9 mouse cellular contexts compared by ENCODE assay signal in the genomic region with DNA sequence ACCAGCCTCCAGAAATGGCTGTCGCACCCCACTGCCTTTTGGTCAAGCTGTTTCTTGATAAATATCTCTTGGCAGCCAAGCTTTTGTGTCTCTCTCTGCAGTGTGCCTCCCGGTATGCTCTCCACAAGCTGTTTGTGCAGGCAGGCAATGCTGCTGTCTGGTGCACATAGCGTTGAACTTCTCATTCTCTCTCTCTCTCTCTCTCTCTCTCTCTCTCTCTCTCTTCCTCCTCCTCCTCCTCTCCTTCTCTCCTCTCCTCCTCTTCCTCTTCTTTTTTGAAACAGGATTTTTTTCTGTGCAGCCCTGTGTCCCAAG.
DNase-seq lines count a peak whose midpoint lies in the region; ATAC-seq and TF ChIP-seq lines count a peak whose summit lies in the region.
"Had no signal": no experiment of that assay in that cellular context is flagged by ENCODE, and none has a peak within 500 bp of the region (broad histone marks: within the 10 kb centered on the region; RNA-seq: fewer than 3 reads in every experiment).

No protein-coding gene starts in this region.

- no peak for DNase-seq in heart, postnatal 25 days (ENCODE audit: low spot score)
- DNase-seq in right cerebral cortex, postnatal 14 days: no peak
- DNase-seq in retina, postnatal 1 day: no peak
- no peak for DNase-seq in adrenal gland, postnatal 4 days (ENCODE audit: low spot score in 2 of 2)
- DNase-seq: liver, embryonic 13.5 days had no signal

- ATAC-seq in heart, embryonic 14.5 days (ENCODE audit: insufficient number of reproducible peaks, insufficient read depth, low FRiP score, low read depth): no peak
- no peak for ATAC-seq in embryonic facial prominence, embryonic 12.5 days (ENCODE audit: insufficient number of reproducible peaks, insufficient read depth, low FRiP score, low TSS enrichment)
- no peak for ATAC-seq in intestine, embryonic 15.5 days

- no peak overlapping the region for H3K9ac ChIP-seq in heart, embryonic 14.5 days (ENCODE audit: low read length)
- H3K9ac ChIP-seq in embryonic facial prominence, embryonic 12.5 days: no peak overlapping the region
- no peak overlapping the region for H3K9ac ChIP-seq in intestine, embryonic 15.5 days
- H3K9ac ChIP-seq: liver, embryonic 13.5 days had no signal

- no peak for TF ChIP-seq CTCF in E14TG2a.4 (conservative IDR thresholded peaks at IDR 0.05; ENCODE audit: low read length)

- H3K9me3 ChIP-seq in heart, embryonic 14.5 days (ENCODE audit: control insufficient read depth, low read length): 0 out of 2 replicates have a peak, but pooled peaks cover 3% of the 10 kb centered on the region
- peaks cover 23% of the 10 kb centered on the region for H3K9me3 ChIP-seq in E14TG2a.4 (ENCODE audit: low read length)
- no peaks in the 10 kb centered on the region; the same call in 1 of the 2 replicates for H3K9me3 ChIP-seq in embryonic facial prominence, embryonic 12.5 days
- no peaks in the 10 kb centered on the region for H3K9me3 ChIP-seq in intestine, embryonic 15.5 days
- H3K9me3 ChIP-seq: liver, embryonic 13.5 days had no signal

- peak overlapping the region; percentile 11 to 31; a peak in 2 of 4 replicates for H3K4me3 ChIP-seq in heart, embryonic 14.5 days (ENCODE audit: control insufficient read depth in 1 of 2, insufficient read depth in 1 of 2, low read depth in 1 of 2, low read length in 2 of 2)
- peak overlapping the region; percentile 32; the same call in 1 of the 2 replicates for H3K4me3 ChIP-seq in E14TG2a.4 (replicated peaks; ENCODE audit: low read length)
- no peak overlapping the region for H3K4me3 ChIP-seq in embryonic facial prominence, embryonic 12.5 days
- H3K4me3 ChIP-seq in intestine, embryonic 15.5 days (replicated peaks): no peak overlapping the region
- H3K4me3 ChIP-seq: liver, embryonic 13.5 days had no signal

- intact Hi-C loops in heart, postnatal 25 days (cut with DNase I): no loop called here

- peak overlapping the region; percentile 58 for H3K4me2 ChIP-seq in heart, embryonic 14.5 days (ENCODE audit: low read length)
- peak overlapping the region; percentile 38 for H3K4me2 ChIP-seq in embryonic facial prominence, embryonic 12.5 days (replicated peaks)
- peak overlapping the region; percentile 41; the same call in 1 of the 2 replicates for H3K4me2 ChIP-seq in intestine, embryonic 15.5 days (replicated peaks)
- H3K4me2 ChIP-seq: liver, embryonic 13.5 days had no signal

- H3K27me3 ChIP-seq in heart, embryonic 14.5 days (ENCODE audit: control insufficient read depth, insufficient read depth, low read length): peaks cover 12% of the 10 kb centered on the region; the same call in 1 of the 2 replicates
- no peaks in the 10 kb centered on the region for H3K27me3 ChIP-seq in E14TG2a.4 (ENCODE audit: insufficient read depth, low read length)
- 0 out of 2 replicates have a peak, but pooled peaks cover 6% of the 10 kb centered on the region for H3K27me3 ChIP-seq in embryonic facial prominence, embryonic 12.5 days
- 0 out of 2 replicates have a peak, but pooled peaks cover 5% of the 10 kb centered on the region for H3K27me3 ChIP-seq in intestine, embryonic 15.5 days (replicated peaks)
- H3K27me3 ChIP-seq: liver, embryonic 13.5 days had no signal

- H3K36me3 ChIP-seq in heart, embryonic 14.5 days (ENCODE audit: control insufficient read depth, insufficient read depth, low read length): no peaks in the 10 kb centered on the region
- H3K36me3 ChIP-seq in E14TG2a.4 (ENCODE audit: insufficient read depth, low read length): no peaks in the 10 kb centered on the region
- no peaks in the 10 kb centered on the region for H3K36me3 ChIP-seq in embryonic facial prominence, embryonic 12.5 days
- H3K36me3 ChIP-seq in intestine, embryonic 15.5 days: no peaks in the 10 kb centered on the region
- H3K36me3 ChIP-seq: liver, embryonic 13.5 days had no signal

- WGBS in heart, embryonic 14.5 days: 23% methylated on average over 3 of the region's 3 CpGs
- 14% methylated on average over 3 of the region's 3 CpGs for WGBS in embryonic facial prominence, embryonic 12.5 days
- 26% methylated on average over 3 of the region's 3 CpGs for WGBS in intestine, embryonic 15.5 days

- H3K27ac ChIP-seq in heart, embryonic 14.5 days (replicated peaks in 1 of 2; ENCODE audit: control insufficient read depth in 1 of 2, insufficient read depth in 1 of 2, low read depth in 2 of 2, low read length in 2 of 2): no peak overlapping the region
- H3K27ac ChIP-seq in embryonic facial prominence, embryonic 12.5 days: no peak overlapping the region
- H3K27ac ChIP-seq in intestine, embryonic 15.5 days: no peak overlapping the region
- H3K27ac ChIP-seq: liver, embryonic 13.5 days had no signal

- H3K4me1 ChIP-seq in heart, embryonic 14.5 days (ENCODE audit: control insufficient read depth in 2 of 2, insufficient read depth in 2 of 2, low read length in 2 of 2): no peaks in the 10 kb centered on the region; a peak in 1 of 4 replicates
- H3K4me1 ChIP-seq in E14TG2a.4 (replicated peaks; ENCODE audit: low read depth, low read length): peaks cover 13% of the 10 kb centered on the region
- H3K4me1 ChIP-seq in embryonic facial prominence, embryonic 12.5 days: no peaks in the 10 kb centered on the region
- H3K4me1 ChIP-seq in intestine, embryonic 15.5 days (replicated peaks): no peaks in the 10 kb centered on the region
- H3K4me1 ChIP-seq: liver, embryonic 13.5 days had no signal

Comparison
In these comparisons a context has a peak if more than half of its experiments do, and no peak if none do; other contexts are left out.
1. H3K4me3 ChIP-seq: peak in heart, embryonic 14.5 days (2 of 2) and E14TG2a.4 (single experiment); none in embryonic facial prominence, embryonic 12.5 days (single experiment) and intestine, embryonic 15.5 days (single experiment).
2. Peak in every context shown above with its lines, with median percentiles within 50 percentile points of each other: H3K4me2 ChIP-seq.